Mouse (Mus musculus) megakaryocyte, embryonic 14.5 days (primary cell): ENCODE measurements around the gene Ms4a10. TPM values are rescaled to one million over a fixed set of nuclear protein-coding genes. Genes with fewer than 3 reads are reported as not detected.

Source experiments
- H3K27me3 ChIP-seq: replicated peaks from 2 replicates; pipeline ENCODE3; 2012; ENCODE audit warnings: inconsistent platforms
- H3K36me3 ChIP-seq: replicated peaks from 2 replicates; pipeline ENCODE3; 2012; ENCODE audit warnings: low read length, inconsistent platforms, mixed read lengths
- H3K4me1 ChIP-seq: 2 replicates; pipeline ENCODE4 v1.6.1; 2012; ENCODE audit warnings: inconsistent platforms
- H3K4me3 ChIP-seq: replicated peaks from 2 replicates; pipeline ENCODE3; 2012; ENCODE audit warnings: moderate library complexity, mild to moderate bottlenecking, inconsistent platforms
- H3K9me3 ChIP-seq: 2 replicates; pipeline ENCODE4 v1.6.1; 2012; ENCODE audit warnings: inconsistent platforms
- FLI1 ChIP-seq: IDR thresholded peaks from 2 replicates; pipeline ENCODE4 v1.6.1; 2012; ENCODE audit warnings: low read length, inconsistent platforms, mixed read lengths
- GATA1 ChIP-seq: IDR thresholded peaks from 3 replicates; pipeline ENCODE4 v1.6.1; 2012; ENCODE audit warnings: mixed read lengths, low read length, inconsistent platforms, borderline replicate concordance
- polyA plus RNA-seq: library from polyadenylated mRNA; stranded (reverse); fragments of >175 nt; gene quantifications from 2 replicates; pipeline ENCODE4 v1.2.3, GENCODE M21; 2012; ENCODE audit warnings: low replicate concordance; ENCODE audit not compliant: insufficient read depth

Ms4a10 gene
- polyA plus RNA-seq = not detected in 2 replicates

DNA sequence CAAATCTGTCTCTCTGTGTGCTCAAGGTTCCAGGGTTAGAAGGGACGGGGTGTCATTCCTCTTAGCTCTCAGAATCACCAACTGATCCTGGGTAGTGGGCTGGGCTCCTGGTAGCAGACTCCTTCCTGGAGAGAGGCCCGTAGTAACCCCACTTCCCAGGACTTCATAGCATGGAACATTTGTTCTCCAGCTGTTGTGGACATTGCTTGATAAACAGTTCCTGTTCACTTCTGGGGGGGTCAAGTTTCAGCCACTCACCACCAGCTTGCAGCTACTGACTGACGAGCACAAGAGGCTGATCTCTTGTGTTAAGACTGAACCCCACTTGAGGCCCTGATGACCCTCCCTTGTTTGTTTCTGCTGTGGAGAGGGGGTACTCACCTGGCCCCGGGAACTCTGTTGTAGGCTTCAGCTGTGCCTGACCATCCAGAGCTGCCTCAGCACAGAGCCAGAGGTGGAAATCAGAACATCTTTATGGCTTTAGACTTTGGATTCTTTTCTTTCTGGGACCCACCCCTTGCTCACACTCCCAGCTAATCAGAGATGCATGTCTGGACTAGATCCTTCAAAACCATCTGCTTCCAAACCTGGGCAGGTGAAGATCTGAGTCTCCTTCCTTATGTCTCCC lies at the start of gene Ms4a10:
Gene Ms4a10 (minus strand): TSS at position 433 of the 628 bp plus-strand sequence.
- TF ChIP-seq GATA1 = no peak
- no peak for TF ChIP-seq FLI1
- Histone ChIP-seq H3K9me3 (peaks cover 19% of the 10 kb centered on the region), H3K27me3 (peaks cover 11% of the 10 kb centered on the region), H3K4me3 (no peak within 1 kb of the TSS), H3K36me3 (no peaks in the 10 kb centered on the region), H3K4me1 (peaks cover 49% of the 10 kb centered on the region)

DNA sequence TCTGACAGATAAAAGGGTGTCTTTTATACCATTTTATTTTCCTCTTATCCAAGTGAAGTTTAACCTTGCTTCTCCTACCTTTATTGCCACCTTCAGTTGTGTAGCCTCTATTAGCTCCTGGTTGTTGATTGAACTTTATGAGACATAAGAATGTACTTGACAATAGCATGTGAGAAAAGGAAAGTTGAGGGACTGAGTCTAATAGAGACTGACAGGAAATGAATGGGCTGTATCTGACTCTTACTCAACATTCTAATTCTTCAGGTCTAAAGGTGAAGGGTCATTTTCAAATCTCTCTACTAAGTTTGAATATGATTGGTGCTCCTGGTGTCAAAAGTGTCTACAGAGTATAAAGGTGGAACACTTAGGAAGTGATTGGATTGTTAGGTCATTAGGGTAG lies 47.9 kb upstream of the Ms4a10 start:
- TF ChIP-seq GATA1 (no peak), FLI1 (no peak)
- Histone ChIP-seq H3K27me3 (no peaks in the 10 kb centered on the region), H3K9me3 (no peaks in the 10 kb centered on the region), H3K36me3 (no peaks in the 10 kb centered on the region), H3K4me3 (no peak overlapping the region), H3K4me1 (no peaks in the 10 kb centered on the region)

DNA sequence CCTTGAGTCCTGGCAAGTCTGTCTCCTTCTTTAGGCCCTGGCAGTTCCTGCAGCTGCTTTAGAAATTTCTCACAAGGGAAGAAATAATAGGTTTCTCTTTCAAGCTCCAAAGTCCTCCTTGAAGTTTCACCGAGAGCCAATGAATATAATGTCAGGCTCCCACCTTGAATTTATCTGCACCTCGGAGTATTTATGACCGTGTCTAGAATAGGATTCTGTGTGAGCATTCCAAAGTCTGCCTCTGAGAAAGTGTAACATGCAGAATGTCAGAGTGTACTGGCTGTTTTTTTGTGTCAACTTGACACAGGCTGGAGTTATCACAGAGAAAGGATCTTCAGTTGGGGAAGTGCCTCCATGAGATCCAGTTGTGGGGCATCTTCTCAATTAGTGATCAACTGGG lies 43.4 kb upstream of the Ms4a10 start, which contains the start of gene Ms4a18:
Gene Ms4a18 (minus strand): TSS at position 141 of the 400 bp plus-strand sequence.
- H3K4me3 ChIP-seq = no peak within 1 kb of the TSS
- H3K9me3 ChIP-seq = no peaks in the 10 kb centered on the region
- no peaks in the 10 kb centered on the region for H3K36me3 ChIP-seq
- no peaks in the 10 kb centered on the region for H3K27me3 ChIP-seq
- TF ChIP-seq FLI1 = no peak
- no peak for TF ChIP-seq GATA1
- H3K4me1 ChIP-seq = no peaks in the 10 kb centered on the region

- TF ChIP-seq FLI1 (no peak), GATA1 (no peak)
Measured at GRCm38 (mm10) chr19:11017251-11017650, 42.8 kb upstream of the Ms4a10 start.

DNA sequence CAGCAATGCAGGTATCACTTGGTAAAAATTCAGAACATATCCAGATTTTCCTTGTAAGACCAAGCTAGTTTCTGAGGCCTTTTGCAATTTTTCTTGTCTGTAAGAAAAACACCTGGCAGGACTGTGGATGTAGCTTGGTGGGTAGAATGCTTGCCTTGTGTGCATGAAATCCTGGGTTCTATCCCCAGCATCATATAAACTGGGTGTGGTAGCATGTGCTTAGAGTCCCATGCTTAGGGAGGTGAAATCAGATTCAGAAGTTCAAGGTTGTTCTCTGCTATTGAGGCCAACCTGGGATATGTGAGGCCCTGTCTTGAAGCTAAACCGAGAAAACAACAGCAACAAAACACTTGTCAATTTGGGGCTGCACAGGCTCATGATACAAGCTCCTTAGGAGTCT lies 41.5 kb upstream of the Ms4a10 start:
- TF ChIP-seq FLI1 (no peak), GATA1 (no peak)
- no peak overlapping the region for H3K4me3 ChIP-seq
- H3K36me3 ChIP-seq = no peaks in the 10 kb centered on the region
- H3K9me3 ChIP-seq = no peaks in the 10 kb centered on the region
- H3K4me1 ChIP-seq = peaks cover 9% of the 10 kb centered on the region
- no peaks in the 10 kb centered on the region for H3K27me3 ChIP-seq

More at GRCm38 (mm10) chr19:11017251-11017650, 42.8 kb upstream of the Ms4a10 start:
- H3K9me3 ChIP-seq = no peaks in the 10 kb centered on the region
- H3K4me3 ChIP-seq = no peak overlapping the region
- no peaks in the 10 kb centered on the region for H3K27me3 ChIP-seq
- peaks cover 5% of the 10 kb centered on the region for H3K4me1 ChIP-seq
- no peaks in the 10 kb centered on the region for H3K36me3 ChIP-seq

DNA sequence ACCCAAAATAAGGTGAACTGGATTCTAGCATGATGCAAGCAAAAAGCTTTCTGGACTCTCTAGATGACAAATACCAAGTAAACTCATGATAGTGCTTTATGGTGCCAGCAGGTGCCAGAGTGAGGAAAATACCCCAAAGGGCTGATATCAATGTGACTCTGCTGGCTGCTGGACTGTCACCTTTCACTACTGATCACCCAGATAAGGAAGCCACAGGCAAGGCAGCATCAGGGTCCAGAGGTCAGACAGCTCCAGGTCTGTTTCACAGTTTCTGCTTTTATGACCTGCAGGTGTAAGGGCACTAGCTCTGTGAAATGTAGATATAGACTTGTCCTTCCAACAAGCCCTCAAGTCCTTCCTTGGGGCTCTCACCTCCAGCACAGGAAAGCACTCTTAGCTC lies 41.0 kb upstream of the Ms4a10 start:
- Histone ChIP-seq H3K27me3 (no peaks in the 10 kb centered on the region), H3K36me3 (no peaks in the 10 kb centered on the region), H3K9me3 (no peaks in the 10 kb centered on the region), H3K4me3 (no peak overlapping the region), H3K4me1 (peaks cover 9% of the 10 kb centered on the region)
- TF ChIP-seq FLI1 (no peak), GATA1 (no peak)

- Histone ChIP-seq H3K36me3 (no peaks in the 10 kb centered on the region), H3K9me3 (no peaks in the 10 kb centered on the region), H3K4me1 (no peaks in the 10 kb centered on the region), H3K27me3 (peaks cover 55% of the 10 kb centered on the region), H3K4me3 (no peak within 1 kb of the TSS)
- TF ChIP-seq GATA1 = no peak
- no peak for TF ChIP-seq FLI1
Measured at GRCm38 (mm10) chr19:10993150-10993549, 18.7 kb upstream of the Ms4a10 start, which contains the start of gene Ms4a15. Gene Ms4a15 (minus strand): TSS chr19:10993250.

- H3K4me3 ChIP-seq = no peak overlapping the region
- TF ChIP-seq GATA1 = no peak
- TF ChIP-seq FLI1 = no peak
- H3K36me3 ChIP-seq = no peaks in the 10 kb centered on the region
- no peaks in the 10 kb centered on the region for H3K4me1 ChIP-seq
- no peaks in the 10 kb centered on the region for H3K9me3 ChIP-seq
- H3K27me3 ChIP-seq = peaks cover 60% of the 10 kb centered on the region
Measured at GRCm38 (mm10) chr19:10991911-10992310, 17.4 kb upstream of the Ms4a10 start.

GRCm38 (mm10) chr19:10990751-10991150 lies 16.3 kb upstream of the Ms4a10 start:
- TF ChIP-seq FLI1 = no peak
- TF ChIP-seq GATA1 = no peak
- Histone ChIP-seq H3K4me1 (no peaks in the 10 kb centered on the region), H3K36me3 (no peaks in the 10 kb centered on the region), H3K27me3 (peaks cover 66% of the 10 kb centered on the region), H3K4me3 (no peak overlapping the region), H3K9me3 (no peaks in the 10 kb centered on the region)

DNA sequence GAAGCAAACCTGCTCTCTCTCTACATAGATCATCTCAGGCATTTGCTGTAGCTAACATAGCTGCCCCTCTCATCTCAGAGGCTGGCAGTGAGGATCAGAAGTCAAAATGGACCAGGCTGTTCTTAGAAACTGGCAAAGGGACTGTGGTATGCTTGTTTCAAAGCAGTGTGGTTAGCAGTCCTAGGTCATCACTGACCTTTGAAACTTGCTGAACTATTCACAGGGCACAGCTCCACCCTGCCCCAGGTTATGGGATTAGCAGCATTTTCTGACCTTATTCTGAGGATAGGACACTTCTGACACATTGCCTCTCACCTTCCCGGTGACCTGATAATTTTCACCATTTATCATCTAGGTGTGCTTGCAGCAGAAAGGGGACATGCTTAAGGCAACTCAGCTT lies 14.1 kb upstream of the Ms4a10 start:
- Histone ChIP-seq H3K9me3 (0 out of 2 replicates have a peak, but pooled peaks cover 3% of the 10 kb centered on the region), H3K4me3 (no peak overlapping the region), H3K4me1 (no peaks in the 10 kb centered on the region), H3K36me3 (no peaks in the 10 kb centered on the region), H3K27me3 (peaks cover 74% of the 10 kb centered on the region)
- no peak for TF ChIP-seq GATA1
- no peak for TF ChIP-seq FLI1
